Mouse (Mus musculus): ENCODE data around the gene Cxcl14.

DNA sequence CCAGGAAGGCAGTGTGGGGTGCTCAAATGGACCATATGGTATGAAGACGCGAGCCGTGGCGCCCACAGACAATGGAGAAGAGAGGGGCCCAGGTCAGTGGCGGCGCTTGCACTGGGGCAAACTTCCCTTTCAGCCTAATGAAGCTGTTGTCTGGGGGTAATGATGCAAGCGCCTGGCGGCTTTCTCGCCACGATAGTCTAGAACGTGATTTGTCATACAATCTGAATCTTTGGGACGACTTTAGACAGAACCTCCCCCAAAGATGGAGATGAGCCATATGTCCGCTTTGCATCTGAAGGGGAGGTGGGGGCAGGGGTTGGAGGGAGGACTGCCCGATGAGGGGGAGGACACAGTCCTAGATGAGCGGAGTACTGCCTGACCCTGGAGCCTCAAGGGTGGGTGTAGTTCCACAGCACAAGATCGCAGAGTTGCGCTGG lies 36.0 kb downstream of the Cxcl14 start:
- TF ChIP-seq CTCF (IDR thresholded peaks at IDR 0.05; ENCODE audit: low read depth) = no peak
- TF ChIP-seq EP300 (optimal IDR thresholded peaks at IDR 0.05) = no peak
